Mouse (Mus musculus) activated CD4-positive, CD25-positive, alpha-beta regulatory T cell (primary cell): ENCODE data around the gene Sntb2. TPM values are rescaled to one million over a fixed set of nuclear protein-coding genes. Genes with fewer than 3 reads are reported as not detected.

ENCODE experiments used
- polyA plus RNA-seq, 2 experiments: library from polyadenylated mRNA; unstranded; fragments of 100-300 nt; shearing (Covaris generic); gene quantifications; one replicate each; pipeline ENCODE4 v1.2.1; 2017

The Sntb2 gene
- 10 to 100 TPM; 17.6 to 20.3 TPM for polyA plus RNA-seq

GRCm38 (mm10) chr8:106935324-106935869, at the start of gene Sntb2:
Gene Sntb2, plus strand, starts transcription at chr8:106935750.

GRCm38 (mm10) chr8:106893481-106894156, 41.9 kb upstream of the Sntb2 start, which contains the start of gene Utp4:
Gene Utp4, plus strand, starts transcription at chr8:106893636.

GRCm38 (mm10) chr8:107030650-107031576, 95.4 kb downstream of the Sntb2 start, which contains the start of gene Vps4a:
Gene Vps4a, plus strand, starts transcription at chr8:107031222.

GRCm38 (mm10) chr8:107048061-107048941, 112.8 kb downstream of the Sntb2 start, which contains the start of gene Pdf:
Gene Pdf, minus strand, starts transcription at chr8:107048614.

GRCm38 (mm10) chr8:107056076-107056972, 120.8 kb downstream of the Sntb2 start, which contains the start of the genes Cog8 and Nip7:
Gene Cog8, minus strand, starts transcription at chr8:107056689.
Gene Nip7, plus strand, starts transcription at chr8:107056877.

GRCm38 (mm10) chr8:107065511-107066496, 130.3 kb downstream of the Sntb2 start, which contains the start of gene Tmed6:
Gene Tmed6, minus strand, starts transcription at chr8:107065644.

Other genes with a start within 250 kb of the Sntb2 start
- under 1 TPM; 0.06 to 0.14 TPM for gene Has3, start 65.5 kb upstream of the Sntb2 start, polyA plus RNA-seq
- 10 to 100 TPM; 45.3 to 61.1 TPM for gene Utp4, start 42.1 kb upstream of the Sntb2 start, polyA plus RNA-seq
- 10 to 100 TPM; 58.1 to 66.9 TPM for gene Vps4a, start 95.5 kb downstream of the Sntb2 start, polyA plus RNA-seq
- 10 to 100 TPM; 10.6 to 19.1 TPM for gene Pdf, start 112.9 kb downstream of the Sntb2 start, polyA plus RNA-seq
- gene Cog8, start 120.9 kb downstream of the Sntb2 start, polyA plus RNA-seq = 10 to 100 TPM; 58.9 to 67.4 TPM
- gene Nip7, start 121.1 kb downstream of the Sntb2 start, polyA plus RNA-seq = 100 to 1,000 TPM in 1 of 2 experiments, 10 to 100 TPM in 1; 68.2 to 104 TPM
- under 1 TPM in 1 of 2 experiments, not detected in 1; 0.27 TPM for gene Tmed6, start 129.9 kb downstream of the Sntb2 start, polyA plus RNA-seq
- 10 to 100 TPM; 24.9 to 25.0 TPM for gene Terf2, start 160.8 kb downstream of the Sntb2 start, polyA plus RNA-seq
- 10 to 100 TPM; 39.1 to 65.9 TPM for gene Cyb5b, start 214.9 kb downstream of the Sntb2 start, polyA plus RNA-seq